Mouse (Mus musculus): ENCODE results near the gene Abcc1. TPM values are rescaled to one million over a fixed set of nuclear protein-coding genes. Genes with fewer than 3 reads are reported as not detected.

Abcc1 gene
- polyA plus RNA-seq (2021; fragmentation: Nextera tagmentation), result 5.4 TPM in 2 replicates
- long read RNA-seq, experiment 1, full-length matches to known transcripts, result 4 of 22 reads
- long read RNA-seq, experiment 1, partial matches to known transcripts, result 13 of 22 reads
- long read RNA-seq, experiment 1, other reads (novel, unspliced or antisense), result 5 of 22 reads
- long read RNA-seq, experiment 2, full-length matches to known transcripts, result 1 of 11 reads
- long read RNA-seq, experiment 2, partial matches to known transcripts, result 9 of 11 reads
- long read RNA-seq, experiment 2, other reads (novel, unspliced or antisense), result 1 of 11 reads

DNA sequence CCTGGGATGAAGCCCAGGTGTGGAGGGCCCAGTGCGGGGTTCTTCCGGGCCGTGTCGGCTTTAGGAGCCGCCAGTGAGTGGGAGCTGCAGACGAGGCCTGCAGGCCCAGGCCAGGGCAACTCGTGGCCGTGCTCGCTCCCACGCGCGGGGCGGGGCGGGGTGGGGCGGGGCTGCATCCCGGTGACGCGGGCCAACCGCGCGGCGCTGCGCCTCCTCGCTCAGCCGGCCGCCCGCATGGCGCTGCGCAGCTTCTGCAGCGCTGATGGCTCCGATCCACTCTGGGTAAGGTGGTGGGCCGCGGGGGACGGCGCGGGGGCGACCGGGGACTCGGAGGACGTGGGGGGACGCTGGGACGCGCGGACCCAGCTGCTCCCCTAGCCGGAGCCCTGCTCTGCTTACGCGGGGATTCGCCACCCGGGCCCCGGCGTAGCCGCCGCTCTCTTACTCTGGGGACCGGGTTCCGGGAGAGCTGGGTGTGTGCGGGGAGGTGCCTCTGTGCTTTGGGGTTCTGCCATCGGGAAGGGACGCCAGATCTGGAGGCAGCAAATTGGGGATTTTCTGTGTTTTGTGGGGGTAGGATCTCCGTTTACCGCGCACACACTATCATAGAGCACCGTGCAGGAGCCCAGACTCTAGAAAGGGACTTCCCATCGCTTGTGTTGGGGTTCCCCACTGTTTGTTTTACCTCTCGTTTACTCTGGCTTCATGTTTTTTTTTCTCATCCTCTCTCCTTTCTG lies at the start of gene Abcc1:
Gene Abcc1, plus strand, starts transcription at position 197 of the 737 bp plus-strand sequence.

DNA sequence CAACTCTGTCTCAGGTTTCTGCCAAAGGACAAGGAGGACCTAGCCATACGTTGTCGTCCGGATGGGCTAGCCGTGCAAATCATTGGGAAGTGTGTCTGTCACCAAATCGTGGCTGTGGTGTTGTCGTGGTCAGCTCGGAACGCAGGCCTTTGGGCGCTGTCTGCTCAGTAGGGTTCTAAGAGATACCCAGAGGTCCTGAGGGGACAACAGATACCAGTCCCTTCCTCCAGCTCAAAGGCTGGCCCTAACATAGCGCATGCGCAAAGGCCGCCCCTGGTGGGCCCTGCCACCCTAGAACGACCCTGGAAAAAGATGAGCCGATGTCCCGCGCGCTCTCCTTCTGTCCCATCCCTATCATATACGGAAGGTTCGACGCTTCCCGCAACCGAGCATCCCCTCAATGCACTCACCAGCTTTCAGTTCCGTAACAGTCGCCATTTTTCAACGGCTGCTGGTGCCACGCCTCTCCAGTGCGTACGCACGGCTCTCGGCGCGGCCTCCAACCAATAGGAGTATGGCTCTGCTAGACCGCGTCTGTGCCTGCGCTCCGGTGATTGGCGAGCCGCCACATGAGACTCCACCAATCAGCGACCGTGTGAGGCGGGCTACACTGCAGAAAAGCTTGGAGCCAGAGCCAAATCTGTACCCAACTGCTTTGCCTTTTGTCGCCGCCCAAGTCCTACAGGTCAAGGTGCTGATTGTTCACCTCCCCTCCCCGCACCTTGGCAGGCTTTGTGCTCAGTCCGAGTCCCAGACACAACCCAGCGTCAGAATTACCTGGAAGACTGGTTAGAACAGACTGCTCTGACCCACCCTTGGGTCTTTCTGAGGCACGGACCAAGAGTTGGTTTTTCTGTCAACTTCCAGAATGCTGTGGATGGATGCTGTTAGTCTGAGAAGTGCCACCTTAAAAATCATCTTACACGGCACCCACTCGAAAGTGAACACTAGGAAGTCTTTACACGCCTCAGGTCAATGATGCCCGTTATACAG lies 44.2 kb upstream of the Abcc1 start, which contains the start of gene Fopnl:
Gene Fopnl, minus strand, starts transcription at position 522 of the 993 bp plus-strand sequence.

Other genes with a start within 250 kb of the Abcc1 start
- 16.5 and 17.6 TPM in 2 replicates for gene Nde1, start 198.3 kb upstream of the Abcc1 start, polyA plus RNA-seq (2021; fragmentation: Nextera tagmentation)
- 18.8 and 53.9 TPM in 2 replicates for gene Marf1, start 198.2 kb upstream of the Abcc1 start, polyA plus RNA-seq (2021; fragmentation: Nextera tagmentation)
- 0.40 and 0.47 TPM in 2 replicates for gene Myh11, start 70.2 kb upstream of the Abcc1 start, polyA plus RNA-seq (2021; fragmentation: Nextera tagmentation)
- gene Fopnl, start 44.2 kb upstream of the Abcc1 start, polyA plus RNA-seq (2021; fragmentation: Nextera tagmentation), result 136 and 171 TPM in 2 replicates
- gene A630010A05Rik, start 200.8 kb downstream of the Abcc1 start, polyA plus RNA-seq (2021; fragmentation: Nextera tagmentation), result not detected in 2 replicates

Measured in left cerebral cortex, adult 6 months (tissue).